Mouse (Mus musculus): ENCODE results near the gene Map4k2.
"Not testable (repeated sequence)": the region's sequence is repeated elsewhere in the genome, so short reads cannot be mapped to it uniquely, and the experiment has no call there.

Map4k2 gene

DNA sequence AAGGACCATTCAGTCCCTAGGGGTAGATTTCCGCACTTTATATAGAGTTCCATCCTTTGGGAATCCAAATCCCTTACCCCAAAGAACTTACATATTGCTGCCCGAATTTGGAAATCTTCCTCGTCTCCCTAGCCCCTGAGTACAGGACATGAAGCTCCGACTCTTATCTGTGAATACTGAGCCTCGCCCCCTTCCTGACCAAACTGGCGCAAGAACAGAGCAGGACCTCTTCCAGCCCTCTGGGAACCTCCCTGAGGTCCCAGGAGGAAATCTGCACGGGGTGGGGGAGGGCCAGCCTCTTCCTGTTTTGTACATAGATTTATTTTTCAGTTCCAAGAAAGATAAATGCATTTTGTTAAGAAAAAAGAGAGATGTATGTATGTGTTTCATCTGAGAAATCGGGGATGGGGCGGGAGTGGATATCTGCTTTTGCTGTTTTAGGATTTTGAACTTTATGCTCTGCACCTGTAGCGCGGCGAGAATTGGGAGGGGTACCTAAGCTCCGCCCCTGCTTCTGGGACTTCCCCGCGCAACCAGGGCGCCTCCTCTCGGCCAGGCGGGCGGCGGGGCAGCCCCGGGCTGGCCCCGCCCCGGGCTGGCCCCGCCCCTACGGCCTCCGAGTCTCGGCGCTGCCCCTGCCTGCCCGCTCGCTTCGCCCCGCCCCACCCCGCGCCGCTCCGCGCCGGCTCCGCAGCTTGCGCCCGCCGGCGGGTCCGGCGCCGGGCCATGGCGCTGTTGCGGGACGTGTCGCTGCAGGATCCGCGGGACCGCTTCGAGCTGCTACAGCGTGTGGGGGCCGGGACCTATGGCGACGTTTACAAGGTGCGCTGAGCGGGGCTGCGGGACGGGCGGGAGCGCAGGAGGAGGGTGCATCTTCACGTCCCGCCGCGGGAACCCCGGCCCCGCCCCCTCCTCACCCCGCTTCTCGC lies at the start of gene Map4k2:
Map4k2 (plus strand) TSS at position 612 of the 929 bp plus-strand sequence.
- DNase-seq (ENCODE audit: low spot score in 2 of 2): peak; percentile 78 to 80

DNA sequence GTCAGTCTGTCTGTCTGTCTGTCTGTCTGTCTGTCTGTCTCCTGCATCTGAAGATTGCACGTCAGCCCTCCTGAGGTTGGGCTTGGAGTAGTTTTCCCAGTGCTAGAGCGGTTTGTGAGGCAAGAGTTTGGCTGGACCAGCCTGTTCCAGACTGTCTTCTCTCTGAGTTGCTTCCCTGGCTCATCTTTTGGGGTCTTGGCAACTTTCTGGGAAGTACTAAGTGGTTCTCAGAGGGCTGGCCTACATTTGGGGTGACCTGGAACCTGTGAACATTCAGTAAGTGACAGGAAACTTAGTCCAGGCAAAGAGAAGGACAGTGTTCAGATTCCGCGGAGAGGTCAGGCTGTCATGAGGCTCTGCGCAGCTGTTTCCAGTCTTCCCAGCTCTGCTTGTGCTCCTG lies 48.7 kb upstream of the Map4k2 start:
- DNase-seq (ENCODE audit: low spot score in 2 of 2): no peak

DNA sequence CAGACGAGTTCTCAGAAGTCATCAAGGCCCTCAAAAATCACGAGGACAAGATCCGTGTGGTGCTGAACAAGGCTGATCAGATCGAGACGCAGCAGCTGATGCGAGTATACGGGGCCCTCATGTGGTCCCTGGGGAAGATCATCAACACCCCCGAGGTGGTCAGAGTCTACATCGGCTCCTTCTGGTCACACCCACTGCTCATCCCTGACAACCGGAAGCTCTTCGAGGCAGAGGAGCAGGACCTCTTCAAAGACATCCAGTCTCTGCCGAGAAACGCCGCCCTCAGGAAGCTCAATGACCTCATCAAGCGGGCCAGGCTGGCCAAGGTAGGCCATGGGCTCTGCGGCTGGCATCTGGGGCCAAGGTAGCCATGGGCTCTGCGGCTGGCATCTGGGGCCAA lies 46.6 kb upstream of the Map4k2 start:
- no peak for DNase-seq (ENCODE audit: low spot score in 2 of 2)

DNA sequence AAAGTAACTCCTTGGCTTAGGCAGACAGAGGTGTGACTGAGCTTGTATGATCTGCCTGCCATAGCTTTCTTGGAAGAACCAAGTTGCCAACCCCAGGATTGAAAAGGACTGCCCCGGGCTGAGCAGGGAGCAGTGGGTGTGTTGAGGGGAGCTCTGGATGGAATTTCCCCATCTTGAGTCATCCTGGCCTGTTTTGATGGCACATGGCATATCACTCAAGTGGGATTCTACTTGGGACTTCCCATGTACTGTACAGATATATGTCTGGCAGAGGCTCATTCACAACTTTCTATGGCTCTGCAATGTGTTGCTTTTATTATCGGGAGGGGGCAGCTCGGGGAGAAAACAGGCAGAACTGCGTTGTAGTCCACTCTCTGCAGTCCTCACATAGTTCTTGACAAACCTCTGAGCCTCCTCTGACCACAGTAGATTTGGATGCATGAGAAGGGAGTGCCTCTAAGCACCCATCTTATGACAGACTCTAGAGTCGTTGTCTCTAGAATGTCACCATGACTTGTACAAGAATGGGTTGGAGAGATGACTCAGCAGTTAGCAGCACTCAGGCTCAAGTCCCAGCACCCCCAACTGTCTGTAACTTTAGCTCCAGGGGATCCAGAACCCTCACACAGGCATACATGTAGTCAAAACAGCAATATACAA lies 44.3 kb upstream of the Map4k2 start:
- DNase-seq (ENCODE audit: low spot score in 2 of 2): no peak

DNA sequence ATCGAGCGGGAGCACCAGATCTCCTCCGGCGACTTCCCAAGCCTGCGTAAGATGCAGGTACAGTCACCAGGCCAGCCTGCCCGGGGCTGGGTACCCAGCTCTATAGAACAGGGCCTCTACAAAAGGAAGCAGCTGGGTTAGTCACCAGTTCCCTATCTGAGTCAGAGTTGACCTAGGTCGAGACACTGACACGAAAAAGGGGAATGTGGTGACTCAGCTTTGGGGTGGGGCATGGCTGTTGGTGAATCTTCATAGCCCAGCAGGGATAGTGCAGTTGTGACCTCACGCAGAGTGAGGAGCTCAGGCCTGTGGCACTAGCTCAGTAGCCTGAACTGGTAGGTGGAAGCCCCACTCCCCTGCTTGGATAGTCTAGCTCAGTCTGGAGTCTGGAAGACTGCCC lies 43.3 kb upstream of the Map4k2 start:
- peak; percentile 57 to 84 for DNase-seq (ENCODE audit: low spot score in 2 of 2)

DNA sequence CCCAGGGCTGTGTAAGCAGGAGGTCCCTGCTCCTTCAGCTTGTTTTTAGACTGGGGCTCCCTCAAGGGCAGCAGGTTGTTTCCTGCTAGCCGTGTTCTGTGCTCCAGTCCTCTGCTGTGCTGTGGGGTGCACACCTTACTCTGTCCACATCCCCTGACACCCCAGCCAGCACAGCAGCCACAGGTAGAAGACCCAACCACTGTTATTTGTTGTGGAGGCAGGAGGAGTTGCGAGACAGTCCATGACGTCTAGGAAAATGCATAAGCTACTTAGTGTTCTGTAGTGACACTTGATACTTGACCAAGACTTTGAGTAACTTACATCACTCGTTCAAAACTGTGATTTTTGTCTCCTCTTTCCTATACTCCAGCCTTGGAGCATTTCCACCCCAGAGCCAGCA lies 41.9 kb upstream of the Map4k2 start:
- no peak for DNase-seq (ENCODE audit: low spot score in 2 of 2)

DNA sequence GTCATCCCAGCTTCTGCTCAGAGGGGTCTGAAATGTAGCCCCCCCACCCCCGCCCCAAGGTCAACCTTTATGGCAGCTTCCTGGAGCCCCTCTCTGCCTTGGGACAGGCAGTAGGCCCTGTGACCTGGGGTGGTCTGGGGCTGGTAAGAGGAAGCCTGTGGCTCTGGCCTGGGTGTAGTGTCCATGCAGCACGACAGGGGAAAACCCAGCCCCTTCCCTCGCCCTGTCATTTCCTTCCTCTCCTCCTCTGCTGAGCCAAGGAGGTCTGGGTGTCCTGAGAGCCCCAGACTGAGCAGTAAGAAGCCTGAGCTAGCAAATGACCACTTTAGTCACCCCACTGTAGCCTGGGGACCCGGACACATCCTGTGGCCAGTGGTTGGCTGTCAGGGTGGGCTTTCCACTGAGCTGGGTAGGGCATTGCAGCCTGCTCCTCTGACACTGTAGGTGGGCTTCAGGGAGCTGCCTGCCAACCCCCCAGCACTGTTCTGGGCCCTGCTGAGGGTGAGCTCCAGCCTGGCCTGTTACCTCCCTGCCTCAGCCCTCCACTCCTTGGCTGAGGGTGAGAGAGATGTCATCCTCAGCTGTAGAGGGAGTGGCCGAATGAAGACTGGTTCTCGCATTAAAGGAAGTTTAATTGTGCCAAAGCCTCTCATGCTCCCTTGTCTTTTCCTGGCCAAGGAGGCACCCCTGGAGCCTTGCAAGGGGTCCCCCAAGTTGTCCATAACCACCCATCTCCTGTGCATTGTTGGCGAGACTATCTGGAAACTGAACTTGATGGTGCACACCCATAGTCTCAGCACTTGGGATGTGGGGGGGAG lies 41.3 kb upstream of the Map4k2 start:
- DNase-seq (ENCODE audit: low spot score in 2 of 2): no peak

DNA sequence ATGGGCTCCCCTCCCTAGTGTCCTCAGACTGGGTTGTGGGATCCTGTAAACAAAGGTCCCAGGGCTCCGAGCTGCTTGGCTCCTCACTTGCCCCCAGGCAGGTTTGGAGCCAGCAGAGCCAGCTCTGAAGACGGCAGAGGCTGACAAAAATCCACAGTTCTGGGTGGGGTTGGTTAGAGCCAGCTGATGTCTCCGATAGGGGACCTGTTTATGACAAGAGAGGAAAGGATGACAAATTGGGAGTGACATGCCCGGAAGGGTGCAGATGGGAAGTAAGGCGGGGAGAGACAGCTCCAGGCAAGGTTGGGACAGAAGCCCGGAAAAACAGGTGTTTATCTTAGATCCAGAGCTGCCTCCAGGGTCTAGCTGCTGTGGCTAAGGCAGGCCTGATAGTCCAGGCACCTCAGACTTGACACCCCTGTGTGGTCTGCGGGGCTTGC lies 40.5 kb upstream of the Map4k2 start:
- DNase-seq (ENCODE audit: low spot score in 2 of 2): no peak

DNA sequence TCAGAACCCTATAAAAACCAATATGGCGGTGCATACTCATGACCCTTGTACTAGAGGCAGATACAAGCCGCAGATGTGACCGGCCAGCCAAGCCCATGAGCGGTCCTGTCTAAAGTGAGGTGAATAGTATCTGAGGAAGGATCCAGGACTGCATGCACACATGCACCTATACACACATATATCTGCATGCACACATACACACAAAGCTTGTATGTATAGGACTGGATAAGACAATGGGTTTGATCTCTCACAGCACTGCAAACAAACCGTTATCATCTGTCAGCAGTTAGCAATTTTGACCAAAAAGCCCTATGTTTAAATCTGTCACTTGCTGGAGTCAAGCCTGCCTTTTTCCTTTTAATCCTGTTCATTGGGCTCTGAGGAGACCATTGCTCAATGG lies 38.8 kb upstream of the Map4k2 start:
- no peak for DNase-seq (ENCODE audit: low spot score in 2 of 2)

DNA sequence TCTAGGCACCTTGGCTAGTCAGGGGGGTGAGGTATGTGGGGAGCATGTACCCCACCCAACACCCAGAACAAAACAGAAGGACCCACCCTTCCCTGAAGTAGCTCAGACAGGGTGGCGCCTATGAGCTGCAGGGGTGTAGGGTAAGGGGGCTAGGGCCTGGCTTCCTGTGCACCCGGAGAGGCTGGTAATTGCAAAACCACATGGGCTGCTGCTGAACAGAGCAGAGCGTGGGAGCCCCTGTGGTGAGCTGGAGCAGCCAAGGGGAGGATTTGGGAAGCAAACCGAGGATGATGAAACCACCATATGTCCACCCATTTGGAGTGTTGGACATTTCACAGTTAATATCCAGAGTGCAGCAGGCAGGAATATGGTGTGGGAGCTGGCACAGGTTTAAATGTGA lies 38.4 kb upstream of the Map4k2 start:
- DNase-seq (ENCODE audit: low spot score in 2 of 2): no peak

DNA sequence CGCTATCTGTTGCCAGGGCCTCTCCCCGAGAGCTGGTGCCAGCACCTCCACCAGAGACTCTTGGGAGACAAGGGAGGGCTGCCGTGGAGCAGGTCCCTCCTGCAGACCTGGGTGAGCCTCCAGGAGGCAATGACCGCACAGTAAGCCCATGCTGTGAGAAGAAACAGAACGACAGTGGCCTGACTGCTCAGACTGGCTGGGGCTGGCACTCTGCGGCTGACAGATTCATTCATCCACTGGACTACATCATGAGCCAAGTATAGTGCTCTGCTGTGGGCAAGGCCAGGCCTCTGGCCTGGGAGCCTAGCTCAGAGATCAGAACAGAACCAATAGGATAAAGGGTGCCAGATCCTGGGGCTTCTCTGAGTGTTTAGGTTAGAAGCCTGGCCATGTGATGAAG lies 37.1 kb upstream of the Map4k2 start:
- DNase-seq (ENCODE audit: low spot score in 2 of 2): no peak

DNA sequence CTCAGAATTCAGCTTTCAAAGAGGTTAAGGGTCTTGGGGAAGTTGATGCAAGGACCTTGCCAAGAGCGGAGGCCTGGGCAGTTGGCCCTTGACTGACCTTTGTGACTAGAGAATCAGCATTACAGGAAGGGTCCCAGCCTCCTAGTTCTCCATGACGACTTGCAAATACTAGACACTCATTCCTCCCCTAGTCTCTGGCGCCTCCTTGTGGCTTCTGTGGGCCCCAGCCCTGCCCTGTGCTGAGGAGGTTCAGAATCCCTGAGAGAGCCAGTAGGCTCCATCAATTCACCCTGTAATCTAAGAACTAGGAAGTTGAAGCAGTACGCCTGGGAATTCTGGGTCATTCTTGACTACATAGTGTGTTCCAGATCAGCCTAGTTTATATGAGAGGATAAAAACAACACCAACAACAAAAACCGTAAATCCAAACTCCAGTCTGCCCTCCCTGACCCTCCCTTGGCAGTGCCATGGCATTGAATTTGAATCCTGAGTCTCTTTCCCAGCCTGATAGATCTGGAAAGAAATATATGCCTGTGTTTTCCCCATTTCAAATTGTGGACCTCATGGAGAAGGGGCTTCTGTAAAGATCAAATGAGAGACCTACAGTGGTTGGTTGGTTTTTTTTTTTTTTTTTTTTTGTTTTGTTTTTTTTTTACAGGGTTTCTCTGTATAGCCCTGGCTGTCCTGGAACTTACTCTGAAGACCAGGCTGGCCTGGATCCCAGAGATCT lies 36.0 kb upstream of the Map4k2 start:
- DNase-seq (ENCODE audit: low spot score in 2 of 2): peak; percentile 85 to 87

DNA sequence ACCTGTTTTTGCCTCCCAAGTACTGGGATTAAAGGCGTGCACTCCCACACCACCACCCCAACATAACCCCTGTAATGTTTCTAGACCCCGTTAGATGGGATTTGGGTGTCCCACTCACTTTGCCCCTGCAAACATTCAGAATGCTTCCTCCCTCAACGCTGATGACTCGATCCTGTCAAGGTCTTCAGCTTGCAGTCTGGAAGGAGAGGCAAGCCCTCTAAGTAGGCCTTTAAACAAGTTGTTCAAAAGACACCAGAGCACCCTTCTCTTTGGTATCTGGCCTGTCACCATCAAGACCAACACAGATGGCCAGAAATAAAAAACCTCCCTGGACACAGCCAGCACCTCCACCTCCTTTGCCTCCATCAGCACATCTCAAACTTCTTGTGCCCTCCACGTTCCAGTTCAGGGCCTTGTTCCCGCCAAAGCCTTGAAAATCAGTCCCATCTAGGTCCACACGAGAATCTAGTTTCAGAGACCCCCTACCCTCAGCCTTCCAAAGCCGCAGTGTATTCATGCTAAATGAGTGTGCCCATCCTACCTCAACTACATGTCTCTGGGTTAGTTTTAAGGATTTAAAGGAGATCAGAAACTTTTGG lies 35.3 kb upstream of the Map4k2 start:
- DNase-seq (ENCODE audit: low spot score in 2 of 2): no peak

DNA sequence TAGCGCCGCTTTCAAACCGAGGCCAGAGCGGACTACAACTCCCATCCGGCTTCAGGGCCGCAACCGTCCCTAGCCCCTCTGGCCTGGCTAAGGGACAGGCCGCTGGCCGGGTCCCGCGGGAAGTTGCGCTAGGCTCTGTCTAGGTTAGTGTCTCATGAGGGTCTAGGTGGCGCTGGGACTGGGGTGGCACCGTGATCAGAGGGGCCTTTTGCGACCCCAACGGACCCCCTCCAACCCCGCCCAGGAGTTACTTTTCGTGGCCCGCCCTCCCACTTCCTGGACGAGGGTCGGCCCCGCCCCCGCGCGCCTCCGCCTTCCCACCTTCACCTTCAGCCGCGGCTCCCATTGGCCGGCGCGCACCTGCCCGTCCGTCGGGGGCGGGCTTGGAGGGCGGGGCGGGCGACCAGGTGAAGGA lies 34.8 kb upstream of the Map4k2 start, which contains the start of gene Cdc42bpg:
Cdc42bpg (plus strand) TSS at position 320 of the 415 bp plus-strand sequence.
- DNase-seq (ENCODE audit: low spot score in 2 of 2): peak; percentile 87 to 90

DNA sequence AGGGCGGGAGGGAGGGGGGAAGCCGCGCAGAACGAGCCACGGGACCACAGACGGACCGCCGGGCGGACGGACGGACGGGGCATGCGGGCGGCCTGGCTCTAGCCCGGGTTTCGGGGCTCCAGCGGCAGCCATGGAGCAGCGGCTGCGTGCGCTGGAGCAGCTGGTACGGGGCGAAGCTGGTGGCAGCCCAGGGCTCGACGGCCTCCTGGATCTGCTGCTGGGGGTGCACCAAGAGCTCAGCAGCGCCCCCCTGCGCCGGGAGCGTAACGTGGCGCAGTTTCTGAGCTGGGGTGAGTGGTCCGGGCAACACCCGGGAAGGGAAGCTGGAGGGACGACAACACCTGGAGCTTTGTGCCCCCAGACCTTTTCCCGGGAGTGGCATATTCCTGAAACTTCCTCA lies 34.3 kb upstream of the Map4k2 start:
- peak; percentile 72 to 81 for DNase-seq (ENCODE audit: low spot score in 2 of 2)

DNA sequence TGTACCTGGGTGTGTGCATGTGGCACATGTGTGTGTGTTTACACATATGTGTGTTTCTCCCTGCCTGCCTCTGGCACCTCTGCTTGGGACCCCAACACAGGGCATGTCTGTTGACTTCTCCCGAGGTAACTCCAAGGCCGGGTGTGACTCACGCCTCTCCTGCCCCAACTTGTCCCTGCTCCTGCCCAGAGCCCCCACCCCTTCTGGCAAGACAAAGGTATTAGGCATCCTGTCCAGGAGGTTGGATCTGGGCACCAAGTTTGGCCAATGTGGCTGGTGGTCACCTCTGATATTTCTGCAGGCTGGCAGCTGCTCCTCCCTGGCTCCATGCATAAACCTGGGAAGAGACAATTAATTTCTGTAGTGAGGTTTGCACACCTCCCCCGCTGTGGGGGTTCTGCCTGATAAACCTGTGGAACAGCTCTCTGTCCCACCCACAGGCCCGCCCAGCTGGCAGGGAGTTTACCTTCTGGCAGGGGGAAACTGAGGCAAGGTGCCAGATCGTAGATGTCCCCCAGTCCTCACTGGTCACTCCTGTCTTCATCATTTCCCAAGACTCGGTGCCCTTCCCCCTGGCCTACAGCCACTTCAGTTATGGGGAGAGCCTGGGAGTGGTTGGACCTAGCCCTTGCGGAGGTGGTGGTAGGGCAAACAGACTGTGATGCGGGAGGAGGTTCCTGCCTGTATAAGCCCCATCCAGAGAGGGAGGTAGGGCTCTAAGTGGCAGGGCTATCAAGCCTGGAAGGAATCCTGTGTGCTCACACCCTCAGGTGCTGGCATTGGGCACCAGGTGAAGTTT lies 33.0 kb upstream of the Map4k2 start:
- peak; percentile 73 to 78 for DNase-seq (ENCODE audit: low spot score in 2 of 2)

DNA sequence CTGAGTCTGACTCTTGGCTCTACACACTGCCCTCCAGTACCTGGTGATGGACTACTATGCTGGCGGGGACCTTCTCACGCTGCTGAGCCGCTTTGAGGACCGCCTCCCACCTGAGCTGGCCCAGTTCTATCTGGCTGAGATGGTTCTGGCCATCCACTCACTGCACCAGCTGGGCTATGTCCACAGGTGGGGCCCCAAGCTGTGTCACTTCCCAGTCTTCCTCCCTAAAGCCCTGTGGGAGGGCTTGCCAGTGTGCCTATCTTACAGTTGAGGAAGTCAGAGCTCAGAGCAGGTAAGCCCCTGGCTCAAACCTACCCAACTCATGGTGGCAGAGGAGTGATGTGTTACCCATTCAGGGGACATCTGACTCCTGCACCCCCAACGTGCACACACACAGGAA lies 30.8 kb upstream of the Map4k2 start:
- no peak for DNase-seq (ENCODE audit: low spot score in 2 of 2)

DNA sequence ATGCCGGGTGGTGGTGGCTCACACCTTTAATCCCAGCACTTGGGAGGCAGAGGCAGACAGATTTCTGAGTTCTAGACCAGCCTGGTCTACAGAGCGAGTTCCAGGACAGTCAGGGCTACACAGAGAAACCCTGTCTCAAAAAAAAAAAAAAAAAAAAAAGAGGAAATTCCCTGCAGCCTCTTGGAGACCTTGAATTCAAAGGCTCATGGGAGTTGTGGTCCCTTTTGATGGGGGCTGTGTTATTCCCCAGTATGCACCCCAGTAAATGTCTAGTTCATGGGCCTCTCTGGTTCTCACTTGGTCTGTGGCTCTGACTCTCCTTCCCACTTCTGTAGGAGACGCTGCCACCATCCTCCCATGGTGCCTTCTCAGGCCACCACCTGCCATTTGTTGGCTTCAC lies 29.2 kb upstream of the Map4k2 start:
- DNase-seq (ENCODE audit: low spot score in 2 of 2): not testable (repeated sequence)

DNA sequence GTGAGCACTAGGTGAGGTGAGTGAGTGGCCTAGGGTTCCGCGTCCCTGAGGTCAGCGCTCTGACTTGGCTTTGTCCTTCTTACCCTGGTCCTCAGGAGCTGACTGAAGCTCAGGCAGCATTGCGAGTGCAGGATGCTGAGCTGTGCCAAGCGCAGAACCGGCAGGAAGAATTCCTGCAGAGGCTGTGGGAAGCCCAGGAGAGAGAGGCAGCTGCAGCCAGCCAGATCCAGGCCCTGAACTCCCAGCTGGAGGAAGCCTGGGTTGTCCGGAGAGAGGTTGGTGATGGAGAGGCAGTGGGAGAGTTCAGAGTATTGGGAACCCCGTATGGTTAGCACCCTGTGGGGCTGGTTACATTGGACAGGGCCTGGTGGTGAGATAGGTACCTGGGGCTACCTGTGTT lies 27.1 kb upstream of the Map4k2 start:
- no peak for DNase-seq (ENCODE audit: low spot score in 2 of 2)

DNA sequence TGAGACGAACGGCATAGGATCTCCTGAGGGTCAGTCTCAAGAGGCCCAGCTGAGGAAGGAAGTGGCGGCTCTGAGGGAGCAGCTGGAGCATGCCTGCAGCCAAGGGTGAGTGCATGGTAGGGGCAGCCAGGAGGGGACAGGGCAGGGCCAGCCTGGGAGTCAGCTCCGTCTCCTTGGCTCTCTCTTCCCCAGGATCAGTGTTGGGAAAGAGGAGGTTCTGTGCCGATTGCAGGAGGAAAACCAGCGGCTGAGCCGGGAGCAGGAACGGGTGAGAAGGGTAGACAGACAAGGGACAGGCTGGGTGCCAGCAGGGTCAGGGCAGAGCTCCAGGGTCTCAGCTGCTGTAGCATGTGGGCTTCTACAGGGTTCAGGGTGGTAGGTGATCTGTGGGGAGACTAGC lies 26.4 kb upstream of the Map4k2 start:
- DNase-seq (ENCODE audit: low spot score in 2 of 2): no peak
